ENCODE assay signal across 27 mouse cellular contexts in genomic region chr7:112859887-112860286, GRCm38 (mm10).
DNase-seq lines count a peak whose midpoint lies in the region; ATAC-seq and TF ChIP-seq lines count a peak whose summit lies in the region.
"Had no signal": no experiment of that assay in that cellular context is flagged by ENCODE, and none has a peak within 500 bp of the region (broad histone marks: within the 10 kb centered on the region; RNA-seq: fewer than 3 reads in every experiment).

No protein-coding gene starts in this region.

- peaks cover 31% of the 10 kb centered on the region; the same call in 1 of the 2 replicates for H3K36me3 ChIP-seq in intestine, postnatal 0 days (ENCODE audit: control insufficient read depth, insufficient read depth)
- peaks cover 21% of the 10 kb centered on the region for H3K36me3 ChIP-seq in forebrain, embryonic 14.5 days (ENCODE audit: control insufficient read depth, insufficient read depth, low read length)
- H3K36me3 ChIP-seq: G1E had no signal

- no peak overlapping the region for H3K27ac ChIP-seq in intestine, postnatal 0 days (ENCODE audit: low read depth, low read length)
- no peak overlapping the region for H3K27ac ChIP-seq in forebrain, embryonic 14.5 days (ENCODE audit: low read depth, low read length)
- H3K27ac ChIP-seq: embryonic facial prominence, embryonic 15.5 days; forebrain, embryonic 10.5 days; forebrain, embryonic 15.5 days; hindbrain, embryonic 12.5 days; hindbrain, postnatal 0 days had no signal

- no peak overlapping the region for H3K4me3 ChIP-seq in intestine, postnatal 0 days (ENCODE audit: low read depth, low read length)
- no peak overlapping the region for H3K4me3 ChIP-seq in forebrain, embryonic 14.5 days (ENCODE audit: low read depth, low read length)
- H3K4me3 ChIP-seq: embryonic facial prominence, embryonic 15.5 days; erythroblast, embryonic 14.5 days; forebrain, embryonic 10.5 days; forebrain, embryonic 15.5 days; heart, embryonic 12.5 days; hindbrain, embryonic 12.5 days had no signal

- H3K9me3 ChIP-seq in intestine, postnatal 0 days (ENCODE audit: control insufficient read depth), result no peaks in the 10 kb centered on the region
- no peaks in the 10 kb centered on the region for H3K9me3 ChIP-seq in forebrain, embryonic 14.5 days (replicated peaks; ENCODE audit: control insufficient read depth, low read length)
- H3K9me3 ChIP-seq: embryonic facial prominence, embryonic 15.5 days; forebrain, embryonic 10.5 days; forebrain, embryonic 15.5 days; heart, embryonic 12.5 days; hindbrain, embryonic 12.5 days had no signal

- H3K27me3 ChIP-seq in intestine, postnatal 0 days (replicated peaks; ENCODE audit: control insufficient read depth, insufficient read depth, low read length), result no peaks in the 10 kb centered on the region
- no peaks in the 10 kb centered on the region for H3K27me3 ChIP-seq in forebrain, embryonic 14.5 days (replicated peaks; ENCODE audit: control insufficient read depth, insufficient read depth, low read length)
- H3K27me3 ChIP-seq: embryonic facial prominence, embryonic 15.5 days; forebrain, embryonic 15.5 days; heart, embryonic 12.5 days; hindbrain, embryonic 12.5 days had no signal

- H3K4me1 ChIP-seq in intestine, postnatal 0 days (replicated peaks; ENCODE audit: control insufficient read depth, insufficient read depth, low read length), result no peaks in the 10 kb centered on the region
- peaks cover 9% of the 10 kb centered on the region for H3K4me1 ChIP-seq in forebrain, embryonic 14.5 days (ENCODE audit: control insufficient read depth, insufficient read depth, low read length)

- no peak for TF ChIP-seq CTCF in intestine, postnatal 0 days (IDR thresholded peaks at IDR 0.05; ENCODE audit: low read depth)

- H3K4me2 ChIP-seq in intestine, postnatal 0 days (replicated peaks; ENCODE audit: low read depth), result no peak overlapping the region
- no peak overlapping the region for H3K4me2 ChIP-seq in forebrain, embryonic 14.5 days (ENCODE audit: low read length)
- H3K4me2 ChIP-seq: embryonic facial prominence, embryonic 15.5 days; forebrain, embryonic 15.5 days; heart, embryonic 12.5 days; hindbrain, embryonic 12.5 days had no signal

- 82% methylated on average over 6 of the region's 6 CpGs for WGBS in intestine, postnatal 0 days
- 93% methylated on average over 6 of the region's 6 CpGs for WGBS in forebrain, embryonic 14.5 days

- ATAC-seq in CD4-positive, CD25-positive, alpha-beta regulatory T cell, adult 4 months, result peak; percentile 45
- peak; percentile 97 for ATAC-seq in granulocyte monocyte progenitor cell, adult 5-6 weeks (replicated peaks; ENCODE audit: poor library complexity, severe bottlenecking)
- ATAC-seq in megakaryocyte, adult 5-6 weeks (ENCODE audit: poor library complexity, severe bottlenecking), result peak; percentile 95
- ATAC-seq in intestine, postnatal 0 days, result no peak
- ATAC-seq in forebrain, embryonic 14.5 days, result no peak
- ATAC-seq: forebrain, embryonic 15.5 days; hindbrain, postnatal 0 days; intestine, embryonic 16.5 days had no signal

- no peak overlapping the region for H3K9ac ChIP-seq in intestine, postnatal 0 days (ENCODE audit: low read depth, low read length)
- H3K9ac ChIP-seq in forebrain, embryonic 14.5 days (ENCODE audit: low read length), result no peak overlapping the region
- H3K9ac ChIP-seq: embryonic facial prominence, embryonic 15.5 days; forebrain, embryonic 15.5 days; heart, embryonic 12.5 days; hindbrain, embryonic 12.5 days had no signal

- DNase-seq in A20 (ENCODE audit: low read depth, low spot score), result peak; percentile 60
- DNase-seq in right cerebral cortex, postnatal 14 days, result no peak
- no peak for DNase-seq in thymus, postnatal 10 days (ENCODE audit: low spot score in 2 of 2)
- no peak for DNase-seq in forebrain, embryonic 14.5 days (ENCODE audit: low spot score)
- DNase-seq: adrenal gland, adult 8-10 months; adrenal gland, postnatal 36 days; B cell, adult 2 months; cerebellum, adult 11 months; cerebellum, adult 9-10 months; cerebellum, postnatal 25 days; gastrocnemius, postnatal 36 days; heart, adult 18-20 months; heart, postnatal 36 days; kidney, adult 8-10 months had no signal

Comparison
In these comparisons a context has a peak if more than half of its experiments do, and no peak if none do; other contexts are left out.
1. ATAC-seq: peak in CD4-positive, CD25-positive, alpha-beta regulatory T cell, adult 4 months (single experiment), granulocyte monocyte progenitor cell, adult 5-6 weeks (single experiment) and megakaryocyte, adult 5-6 weeks (single experiment); none in intestine, postnatal 0 days (single experiment) and forebrain, embryonic 14.5 days (single experiment).